Mouse (Mus musculus) retina, embryonic 14.5 days (tissue): ENCODE results near the gene Gtdc1.

Experiments
- DNase-seq: peaks from one replicate; pipeline ENCODE4 v3.0.0-alpha.2; 2015; ENCODE audit warnings: low spot score

Gtdc1 gene

GRCm38 (mm10) chr2:44924618-44925017 lies 2.8 kb downstream of the Gtdc1 start:
- no peak for DNase-seq

DNA sequence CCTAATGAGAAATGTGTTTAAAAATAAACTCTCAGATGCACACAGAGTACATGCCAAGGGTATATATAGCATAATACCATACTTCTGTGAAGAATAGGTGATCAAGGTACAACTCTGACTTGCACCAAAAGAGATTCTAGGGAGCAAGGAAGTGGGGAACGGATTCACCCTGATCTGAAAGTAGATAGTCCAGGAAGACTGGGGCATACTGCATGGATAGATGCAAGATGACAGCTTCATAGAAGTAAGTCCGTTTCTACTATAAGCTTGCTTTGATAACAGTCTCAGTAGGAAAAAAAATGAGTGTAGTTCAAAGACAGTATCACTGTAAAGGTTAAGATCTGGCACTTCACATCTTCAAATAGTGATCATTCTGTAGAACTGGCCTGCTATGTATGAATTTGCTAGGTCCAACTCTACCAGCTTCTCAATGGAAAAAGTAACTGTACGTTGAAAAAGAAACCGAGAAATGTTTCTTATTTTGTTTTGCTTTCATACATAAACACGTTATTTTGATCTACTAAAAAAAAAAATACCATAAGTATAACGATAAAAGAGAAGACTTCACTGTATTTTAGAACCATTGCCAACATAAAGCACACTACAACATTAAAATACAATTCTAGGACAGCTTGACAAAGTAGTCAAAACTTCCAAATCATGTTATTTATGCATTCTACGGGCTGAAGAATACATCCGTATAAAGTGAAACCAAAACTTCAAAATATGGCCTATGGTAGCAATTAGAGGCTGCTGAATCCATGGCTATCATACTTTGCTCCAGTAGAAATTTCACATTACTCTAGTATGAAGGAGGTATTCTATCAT lies 4.2 kb downstream of the Gtdc1 start:
- no peak for DNase-seq

DNA sequence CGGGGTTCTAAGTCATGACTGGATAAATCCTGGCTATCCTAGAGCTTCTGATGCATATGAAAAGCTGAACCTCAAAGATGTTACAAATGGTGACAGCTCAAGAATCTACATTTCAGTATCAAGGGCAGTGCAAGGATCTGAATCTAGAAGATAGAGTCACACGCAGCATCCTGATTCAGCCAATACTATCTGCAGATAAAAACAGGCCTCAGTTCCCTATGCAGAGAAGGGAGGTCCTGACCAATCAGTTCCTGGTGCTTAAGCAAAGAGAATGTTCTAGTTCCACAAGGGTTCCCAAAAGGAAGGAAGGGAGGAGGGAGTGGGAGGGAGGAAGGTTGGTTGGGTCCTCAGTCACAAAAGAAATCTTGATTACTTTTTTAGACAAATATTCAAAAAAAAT lies 5.0 kb downstream of the Gtdc1 start:
- DNase-seq: no peak

GRCm38 (mm10) chr2:44920471-44920870 lies 7.0 kb downstream of the Gtdc1 start:
- no peak for DNase-seq

DNA sequence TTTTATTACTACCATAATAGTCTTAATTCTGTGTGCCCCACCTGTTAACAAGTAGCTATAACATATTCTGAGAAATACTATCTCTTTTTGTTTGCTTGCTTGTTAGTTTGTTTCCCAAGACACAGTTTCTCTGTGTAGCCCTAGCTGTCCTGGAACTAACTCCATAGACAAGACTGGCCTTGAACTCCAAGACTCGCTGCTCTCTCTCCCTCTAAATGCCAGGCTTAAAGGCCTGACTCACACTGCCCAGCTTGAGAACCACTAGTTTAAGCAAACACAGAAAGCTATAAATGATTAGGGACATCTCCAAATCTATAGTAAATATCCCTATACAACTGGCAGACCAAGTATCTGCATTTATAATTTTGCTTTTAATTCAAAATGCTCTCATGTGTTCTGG lies 8.1 kb downstream of the Gtdc1 start:
- no peak for DNase-seq

DNA sequence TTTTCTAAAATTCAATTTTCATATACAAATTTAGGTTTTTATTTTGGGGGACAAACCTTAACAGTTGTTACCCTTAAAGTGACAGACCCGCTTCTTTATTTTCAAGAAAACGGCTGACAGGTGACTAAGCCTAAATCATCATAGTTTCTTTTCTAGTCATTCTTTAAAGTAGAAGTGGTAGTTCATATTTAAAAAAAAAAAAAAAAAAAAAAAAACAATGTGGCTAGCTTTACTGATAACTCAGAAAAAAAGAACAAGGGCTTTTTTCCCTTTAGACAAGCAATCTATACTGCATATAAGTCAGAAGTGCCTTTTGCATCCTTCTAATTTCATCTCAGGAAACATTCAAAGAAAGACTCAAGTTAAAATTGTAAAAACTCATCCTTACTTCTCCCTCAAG lies 8.7 kb downstream of the Gtdc1 start:
- DNase-seq: no peak

DNA sequence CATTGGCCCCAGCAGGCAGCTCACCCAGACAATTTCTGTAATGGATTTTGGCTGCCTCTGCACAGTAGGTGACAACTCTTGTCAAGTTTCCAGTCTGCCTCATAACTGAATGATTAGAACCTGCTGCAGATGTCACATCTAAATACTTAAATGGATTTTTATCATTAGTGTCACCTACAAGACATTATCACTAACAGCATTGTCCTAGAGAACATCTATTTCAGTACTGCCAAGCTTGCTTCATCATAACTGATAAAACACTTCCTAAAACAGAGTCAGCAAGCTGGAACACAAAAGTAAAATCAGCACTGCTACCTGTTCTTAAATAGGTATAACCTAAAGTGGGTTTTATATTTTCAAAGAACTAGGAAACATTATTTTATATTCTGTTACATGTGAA lies 11.2 kb downstream of the Gtdc1 start:
- peak; percentile 2 for DNase-seq

DNA sequence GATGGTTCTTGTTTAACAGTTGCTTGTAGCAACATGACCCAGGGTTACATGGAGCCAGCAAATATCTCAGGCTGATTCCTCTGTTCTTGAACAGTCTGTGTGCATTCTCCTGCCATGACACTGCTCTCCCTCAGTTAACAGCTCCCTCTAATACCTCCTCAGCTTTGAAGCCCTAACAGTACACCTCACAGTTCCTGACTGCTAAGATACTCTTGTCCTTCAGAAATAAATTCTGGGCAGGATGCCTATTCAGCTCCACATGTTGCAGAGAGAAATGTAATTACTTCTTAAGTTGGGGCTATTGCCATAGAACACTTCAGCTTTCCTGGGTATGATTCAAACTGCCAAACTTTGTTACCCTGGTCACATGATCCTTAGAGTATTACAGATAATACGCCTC lies 29.7 kb downstream of the Gtdc1 start:
- DNase-seq: no peak

GRCm38 (mm10) chr2:44873718-44874117 lies 53.7 kb downstream of the Gtdc1 start:
- no peak for DNase-seq

GRCm38 (mm10) chr2:44864726-44865125 lies 62.7 kb downstream of the Gtdc1 start:
- DNase-seq: no peak

DNA sequence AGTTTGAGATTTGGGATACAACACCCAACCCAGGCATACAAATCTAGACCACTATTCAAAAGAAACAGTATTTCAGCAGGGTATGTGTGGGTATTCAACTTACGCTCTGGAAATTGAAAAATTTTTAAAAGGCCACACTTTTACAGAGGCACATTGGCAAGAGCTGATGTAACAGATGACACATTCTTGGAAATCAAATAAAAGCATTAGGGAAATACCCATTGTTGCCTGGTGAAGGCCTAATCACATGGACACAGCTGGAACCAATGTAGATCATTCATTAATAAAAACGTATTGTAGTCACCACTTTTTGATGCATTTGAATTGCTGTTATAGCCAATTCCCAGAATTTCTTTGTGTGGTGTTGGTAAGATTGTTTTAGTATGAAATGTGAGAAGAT lies 73.0 kb downstream of the Gtdc1 start:
- DNase-seq: no peak

GRCm38 (mm10) chr2:44849666-44850065 lies 77.8 kb downstream of the Gtdc1 start:
- DNase-seq: no peak

DNA sequence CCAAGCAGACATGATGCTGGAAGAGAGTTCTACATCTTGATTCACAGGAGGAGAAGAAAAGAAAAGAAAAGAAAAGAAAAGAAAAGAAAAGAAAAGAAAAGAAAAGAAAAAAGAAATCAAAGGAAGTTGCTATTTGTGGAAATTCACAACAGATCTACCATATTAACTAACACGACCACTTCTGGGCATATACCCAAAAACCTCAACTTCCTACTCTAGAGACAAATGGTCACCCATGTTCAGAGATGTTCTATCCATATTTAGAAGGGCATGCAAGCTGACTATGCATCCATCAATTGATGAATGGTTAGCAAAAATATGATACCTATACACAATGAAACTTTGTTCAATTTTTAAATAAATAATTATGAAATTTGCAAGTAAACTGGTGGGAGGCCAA lies 79.3 kb downstream of the Gtdc1 start:
- no peak for DNase-seq

GRCm38 (mm10) chr2:44845424-44845823 lies 82.0 kb downstream of the Gtdc1 start:
- DNase-seq: no peak

DNA sequence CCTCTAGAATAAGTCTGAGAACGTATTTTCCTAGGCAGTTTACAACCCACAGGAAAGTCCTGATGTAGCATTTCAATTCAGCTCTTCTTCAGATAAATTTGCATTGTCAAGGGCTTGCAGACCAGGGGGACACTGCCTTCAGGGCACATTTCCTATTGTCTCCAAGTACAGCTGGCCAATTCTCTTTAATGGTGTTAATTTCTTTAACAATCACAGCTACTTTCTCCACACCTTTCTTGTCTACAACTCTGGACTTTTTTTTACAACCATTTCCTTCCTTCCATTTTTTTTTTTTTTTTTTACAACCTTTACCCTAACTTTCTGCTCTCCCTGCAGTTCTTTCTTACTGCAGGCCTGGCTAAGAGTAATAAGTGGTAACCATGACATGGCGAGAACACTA lies 97.7 kb downstream of the Gtdc1 start:
- no peak for DNase-seq

- no peak for DNase-seq
Observed at GRCm38 (mm10) chr2:44829346-44829745, 98.1 kb downstream of the Gtdc1 start.

- no peak for DNase-seq
Observed at GRCm38 (mm10) chr2:44826609-44827008, 100.8 kb downstream of the Gtdc1 start.

GRCm38 (mm10) chr2:44817787-44818186 lies 109.7 kb downstream of the Gtdc1 start:
- DNase-seq: no peak

DNA sequence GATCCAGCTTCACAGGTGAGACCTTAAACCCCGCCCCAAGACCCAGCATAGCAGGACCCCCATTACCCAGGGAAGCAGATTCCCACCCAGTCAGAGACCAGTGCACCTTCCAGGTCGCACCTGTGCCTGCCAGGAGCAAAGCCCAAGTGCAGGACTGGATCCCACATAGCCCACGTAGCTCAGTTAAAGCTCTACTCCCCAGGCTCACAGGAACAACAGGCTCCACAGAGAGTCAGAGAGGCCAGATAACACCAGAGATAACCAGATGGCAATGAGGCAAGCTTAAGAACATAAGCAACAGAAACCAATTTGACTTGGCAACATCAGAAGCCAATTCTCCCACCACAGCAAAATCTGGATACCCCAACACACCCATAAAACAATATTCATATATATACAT lies 113.7 kb downstream of the Gtdc1 start:
- no peak for DNase-seq

DNA sequence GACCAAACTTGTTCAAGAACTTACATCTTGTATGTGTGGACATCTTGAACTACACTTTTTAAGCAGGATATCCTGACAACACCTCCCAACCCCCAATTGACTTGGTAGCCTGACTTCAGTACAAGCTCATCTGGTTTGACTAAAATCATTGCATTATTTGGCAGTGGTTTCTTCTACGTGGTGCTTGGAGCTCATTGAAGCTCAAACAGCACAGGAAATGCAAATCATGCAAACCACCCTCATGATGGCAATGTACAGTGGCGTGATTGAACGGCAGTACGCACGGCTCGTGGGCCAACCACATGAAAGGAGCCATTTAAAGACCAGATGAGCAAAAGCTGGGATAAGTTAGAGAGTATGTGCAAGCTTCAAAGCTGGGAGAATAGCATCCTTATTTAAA lies 123.0 kb downstream of the Gtdc1 start:
- DNase-seq: no peak

- no peak for DNase-seq
Observed at GRCm38 (mm10) chr2:44801361-44801760, 126.1 kb downstream of the Gtdc1 start.

GRCm38 (mm10) chr2:44791840-44792239 lies 135.6 kb downstream of the Gtdc1 start:
- no peak for DNase-seq

DNA sequence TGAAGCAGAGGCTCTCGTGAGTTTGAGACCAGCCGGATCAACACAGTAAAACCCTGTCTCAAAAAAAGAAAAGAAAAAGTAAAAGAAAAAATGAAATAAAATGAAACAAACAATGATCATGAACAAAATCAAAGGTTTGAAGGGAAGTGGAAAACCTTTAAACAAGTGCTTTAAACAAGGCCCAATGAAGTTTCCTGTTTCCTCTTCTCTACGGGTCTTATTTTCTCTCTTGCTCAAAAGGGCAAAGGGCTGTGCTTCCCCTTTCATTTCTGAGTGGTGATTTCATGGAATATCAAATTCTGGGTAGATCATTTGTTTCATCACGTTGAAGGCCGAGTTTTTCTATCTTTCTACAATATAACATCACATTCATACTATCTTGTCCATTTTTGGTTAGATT lies 136.3 kb downstream of the Gtdc1 start:
- no peak for DNase-seq

DNA sequence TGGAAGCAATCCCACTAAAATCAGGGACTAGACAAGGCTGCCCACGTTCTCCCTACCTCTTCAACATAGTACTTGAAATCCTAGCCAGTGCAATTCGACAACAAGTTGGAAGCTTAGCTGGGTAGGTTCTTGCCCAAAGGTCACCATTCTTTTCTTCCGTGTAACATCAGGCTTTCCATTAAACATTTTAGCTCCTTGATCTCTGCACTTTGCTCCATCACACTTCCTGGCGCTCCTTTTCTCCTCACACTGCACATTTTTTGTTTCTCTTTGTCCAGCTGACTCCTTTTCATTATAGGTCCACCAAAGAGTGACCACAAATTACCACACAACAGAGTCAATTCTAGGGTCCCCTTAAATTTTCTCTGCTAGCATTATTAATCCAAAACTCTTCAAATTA lies 144.7 kb downstream of the Gtdc1 start:
- DNase-seq: no peak
